Mouse (Mus musculus) ovary, postnatal 10 days (tissue): ENCODE measurements around the gene Grik4.

ENCODE experiments used
- DNase-seq: peaks from one replicate; pipeline ENCODE4 v3.0.0; 2022; ENCODE audit warnings: low spot score

The Grik4 gene

GRCm38 (mm10) chr9:42898091-42898591 lies 46.2 kb downstream of the Grik4 start:
- no peak for DNase-seq

GRCm38 (mm10) chr9:42897361-42898051 lies 46.8 kb downstream of the Grik4 start:
- DNase-seq, result peak; percentile 5

DNA sequence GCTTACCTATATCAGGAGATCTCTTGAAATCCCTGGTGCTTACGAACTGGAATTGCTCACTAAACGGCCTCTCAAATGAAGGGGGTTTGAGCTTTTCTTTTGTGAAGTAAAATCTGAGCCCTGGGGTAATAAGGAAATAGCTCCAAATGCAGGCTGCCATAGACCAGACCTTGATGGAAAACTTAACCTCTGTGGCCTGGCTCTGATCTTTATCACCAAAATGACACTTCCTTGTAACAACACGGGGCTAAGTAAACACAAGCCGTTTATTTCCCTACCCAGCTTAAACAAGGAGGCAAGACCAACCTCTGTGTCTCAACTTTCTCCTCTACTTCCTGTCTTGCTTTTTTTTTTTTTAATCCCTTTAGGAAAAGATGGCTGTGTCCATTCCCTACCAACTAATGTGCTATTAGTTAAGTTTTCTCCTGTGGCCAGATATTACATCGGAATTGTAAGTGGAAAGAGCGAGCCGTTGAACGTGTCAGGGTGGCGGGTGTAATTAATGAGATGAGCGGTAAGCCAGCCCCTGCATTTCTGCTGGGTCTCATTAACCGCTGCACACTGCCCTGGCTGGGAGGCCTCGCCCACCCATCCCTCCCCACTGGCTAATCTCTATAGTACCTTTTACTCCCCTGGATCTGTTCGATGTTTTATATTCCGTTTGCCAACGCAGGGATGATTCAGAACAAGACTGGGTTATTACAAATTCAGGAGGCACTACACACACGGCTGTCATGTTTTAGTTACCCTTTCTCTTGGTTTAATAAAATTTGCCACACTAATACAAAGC lies 47.7 kb downstream of the Grik4 start:
- DNase-seq, result no peak

GRCm38 (mm10) chr9:42892765-42893164 lies 51.5 kb downstream of the Grik4 start:
- no peak for DNase-seq

- no peak for DNase-seq
Observed at GRCm38 (mm10) chr9:42887930-42888329, 56.4 kb downstream of the Grik4 start.

GRCm38 (mm10) chr9:42886112-42886766 lies 58.1 kb downstream of the Grik4 start:
- no peak for DNase-seq

DNA sequence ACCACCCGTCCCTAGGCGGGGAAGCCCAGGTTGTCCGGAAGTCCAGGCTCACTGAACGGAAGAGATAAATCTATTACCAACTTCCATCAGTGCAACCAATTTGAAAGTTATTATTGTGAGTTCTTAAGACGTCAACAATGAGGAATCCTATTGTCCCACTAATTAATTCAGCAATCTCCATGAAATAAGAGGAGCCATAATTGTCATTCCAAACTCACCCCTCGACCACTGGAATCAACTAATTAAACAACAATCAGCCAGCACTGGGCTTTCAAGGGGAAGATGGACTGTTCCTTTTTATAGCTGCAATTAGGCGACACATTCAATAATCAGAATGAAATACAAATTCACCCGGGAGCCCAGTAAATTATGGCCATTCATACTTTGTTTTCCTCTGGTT lies 58.7 kb downstream of the Grik4 start:
- no peak for DNase-seq

GRCm38 (mm10) chr9:42885123-42885522 lies 59.2 kb downstream of the Grik4 start:
- DNase-seq, result no peak

DNA sequence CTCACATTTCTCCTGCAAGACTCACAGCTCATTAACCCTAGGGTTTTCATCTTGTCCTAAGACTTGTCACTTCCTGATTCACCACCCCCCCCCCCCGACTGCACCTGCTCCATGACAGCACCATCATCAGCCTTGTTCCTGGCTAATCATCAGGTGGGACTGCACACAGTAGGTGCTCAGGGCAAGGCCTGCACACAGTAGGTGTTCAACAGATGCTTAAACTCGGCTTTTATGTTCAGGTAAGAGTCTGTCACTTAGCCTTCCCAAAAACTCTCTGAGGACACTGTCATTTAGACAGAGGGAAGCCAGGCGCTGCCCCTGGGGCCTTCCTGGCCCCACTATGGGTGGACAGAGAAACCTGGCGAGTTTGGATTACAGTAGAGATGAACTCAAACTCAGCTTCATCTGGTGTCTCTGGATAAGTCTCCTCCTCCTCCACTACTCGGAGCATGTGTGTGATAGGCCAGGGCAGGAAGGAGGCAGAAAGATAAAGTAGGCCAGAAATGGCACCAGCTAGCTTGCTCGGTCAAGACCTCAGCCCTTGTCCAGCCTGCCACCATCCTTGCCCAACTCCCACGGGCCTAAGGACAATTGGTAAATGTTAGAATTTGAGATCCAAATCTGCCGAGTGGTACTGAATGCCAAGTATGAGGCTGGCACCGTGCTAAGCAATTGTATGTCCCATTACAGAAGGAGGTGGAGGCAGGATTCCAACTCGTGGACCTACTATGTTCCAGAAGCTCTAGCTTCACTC lies 61.1 kb downstream of the Grik4 start:
- no peak for DNase-seq

GRCm38 (mm10) chr9:42882313-42882712 lies 62.0 kb downstream of the Grik4 start:
- DNase-seq, result no peak

DNA sequence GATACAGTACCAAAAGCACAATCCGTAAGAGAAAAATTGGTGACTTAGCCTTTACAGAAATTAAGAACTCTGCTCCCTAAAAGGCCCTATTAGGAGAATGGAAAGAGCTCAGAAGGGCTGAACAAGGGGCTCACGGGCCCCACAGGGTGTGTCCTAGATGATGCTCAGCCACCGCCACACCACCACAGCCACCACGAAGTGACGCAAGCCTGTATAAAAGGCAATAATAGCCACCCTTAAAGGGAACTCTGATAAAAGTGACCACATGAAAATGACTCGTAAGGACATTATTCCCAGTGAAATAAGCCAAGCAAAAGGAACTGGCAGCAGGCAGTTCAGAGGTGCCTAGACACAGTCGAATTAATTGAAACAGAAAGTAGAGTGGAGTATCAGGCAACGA lies 63.3 kb downstream of the Grik4 start:
- no peak for DNase-seq

DNA sequence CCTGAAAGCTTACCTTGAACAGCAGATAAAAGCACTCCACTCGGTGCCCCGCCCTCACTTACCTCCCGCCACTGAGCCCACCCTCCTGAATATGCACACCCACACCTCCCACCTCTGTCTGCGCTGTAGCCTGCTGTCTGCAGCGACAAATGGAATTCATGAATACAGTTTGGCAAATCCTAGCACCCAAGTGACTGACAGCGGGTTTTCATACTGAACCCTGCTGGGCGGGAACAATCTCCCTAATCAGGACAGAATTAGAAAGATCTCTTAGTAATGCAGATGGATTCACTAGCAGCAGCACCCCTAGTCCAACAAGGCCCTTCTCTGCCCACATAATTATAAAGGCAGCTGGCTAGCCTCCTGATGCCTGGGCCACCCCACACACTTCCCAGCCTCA lies 65.9 kb downstream of the Grik4 start:
- no peak for DNase-seq

- DNase-seq, result no peak
Observed at GRCm38 (mm10) chr9:42872885-42873284, 71.4 kb downstream of the Grik4 start.

DNA sequence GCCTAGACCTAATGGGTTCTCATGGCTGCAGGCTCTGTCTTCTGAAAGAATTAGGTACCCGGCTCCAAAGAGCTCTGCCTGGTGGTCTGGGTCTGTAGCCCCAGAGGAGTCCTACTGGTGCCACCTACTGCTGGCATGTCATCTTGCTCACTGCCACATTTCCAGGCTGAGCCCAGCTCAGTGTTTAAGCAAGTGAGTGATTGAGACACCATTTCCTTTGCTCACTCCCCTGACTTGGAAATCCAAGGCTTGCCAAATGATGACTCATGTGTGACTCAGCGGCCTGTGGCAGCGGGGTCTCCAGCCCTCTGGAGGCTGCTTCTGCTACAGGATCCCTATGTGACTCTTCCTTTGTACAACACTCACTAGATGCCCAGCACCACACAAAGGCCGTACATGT lies 72.6 kb downstream of the Grik4 start:
- no peak for DNase-seq

- DNase-seq, result no peak
Observed at GRCm38 (mm10) chr9:42870257-42870656, 74.0 kb downstream of the Grik4 start.

DNA sequence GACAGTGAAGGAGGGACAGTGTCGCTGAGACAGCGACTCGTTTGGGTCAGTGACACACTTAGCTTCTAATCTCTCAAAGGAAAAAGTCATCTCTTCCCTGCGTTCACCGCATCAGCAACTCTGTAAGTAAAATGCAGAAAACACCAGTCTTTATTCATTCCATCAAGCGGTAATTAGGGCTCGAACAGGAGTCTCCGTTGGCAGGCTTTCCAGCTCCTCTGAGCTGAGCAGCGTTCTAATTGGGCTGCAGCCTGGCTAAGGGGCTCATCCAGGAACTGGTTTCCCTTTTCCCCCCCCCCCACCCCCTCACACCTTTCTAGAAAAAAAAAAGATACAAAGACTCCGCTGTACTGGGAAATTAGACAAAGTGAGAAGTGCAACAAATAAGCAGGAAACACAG lies 75.8 kb downstream of the Grik4 start:
- DNase-seq, result no peak

DNA sequence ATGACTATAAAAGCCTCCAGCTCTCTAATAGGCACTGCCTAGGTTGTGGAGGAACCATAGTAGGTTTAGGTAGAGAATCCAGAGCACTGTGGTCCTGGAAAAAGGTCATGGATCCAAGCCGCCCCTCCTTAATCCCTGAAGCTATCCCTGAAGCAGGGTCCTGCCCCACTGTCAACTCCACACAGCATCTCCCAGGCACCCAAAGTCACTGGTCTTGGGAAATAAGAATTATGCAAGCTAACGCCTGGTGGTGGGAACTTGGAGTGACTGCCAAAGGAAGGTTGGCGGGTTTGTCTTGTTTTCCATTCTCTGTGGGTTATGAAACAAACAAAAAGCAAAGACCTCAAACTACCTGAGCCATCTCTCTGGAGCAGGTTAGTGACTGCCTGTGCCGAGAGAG lies 77.6 kb downstream of the Grik4 start:
- no peak for DNase-seq

GRCm38 (mm10) chr9:42865036-42865829 lies 79.1 kb downstream of the Grik4 start:
- no peak for DNase-seq

DNA sequence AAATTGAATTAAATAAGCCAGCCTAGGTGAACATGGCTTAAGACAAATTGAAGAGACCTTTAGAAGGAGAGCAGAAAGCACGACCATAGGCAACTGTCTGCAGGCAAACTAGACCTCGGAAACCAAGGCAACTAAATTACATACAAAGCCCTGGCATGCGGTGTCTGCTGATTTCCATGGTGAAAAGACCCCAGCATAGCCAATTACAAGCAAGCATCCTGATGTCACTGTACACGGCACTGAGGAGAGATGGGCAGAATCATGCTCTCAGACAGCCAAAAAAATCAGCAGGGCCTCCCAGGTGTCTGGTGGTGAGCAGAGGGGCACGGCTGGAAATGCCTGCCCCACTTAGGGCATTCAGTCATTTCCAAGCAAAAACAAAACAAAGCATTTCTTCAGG lies 80.9 kb downstream of the Grik4 start:
- DNase-seq, result no peak

DNA sequence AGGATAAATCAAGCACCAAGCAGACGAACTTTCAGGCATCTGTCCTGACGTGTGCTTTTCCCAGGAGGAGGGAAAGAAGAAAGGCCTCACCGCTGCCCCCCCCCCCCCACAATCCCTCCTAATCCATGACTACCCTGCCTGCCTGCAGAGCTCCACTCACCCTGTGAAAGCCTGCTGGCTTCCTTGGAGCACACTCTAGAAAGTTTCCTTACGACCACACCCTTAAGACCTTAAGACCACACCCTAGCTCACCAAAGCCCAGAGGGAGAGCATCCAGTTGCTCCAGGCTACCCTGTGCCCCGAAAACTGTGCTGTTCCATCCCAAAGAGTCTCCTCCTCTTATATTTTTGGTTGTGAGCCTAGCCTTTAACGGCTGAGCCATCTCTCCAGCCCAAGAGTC lies 82.6 kb downstream of the Grik4 start:
- DNase-seq, result no peak

GRCm38 (mm10) chr9:42861238-42861637 lies 83.1 kb downstream of the Grik4 start:
- no peak for DNase-seq
